Mouse (Mus musculus) urinary bladder, adult 2 months (tissue): ENCODE results near the gene Zfp346. TPM values are rescaled to one million over a fixed set of nuclear protein-coding genes. Genes with fewer than 3 reads are reported as not detected.
"Not testable (repeated sequence)": the region's sequence is repeated elsewhere in the genome, so short reads cannot be mapped to it uniquely, and the experiment has no call there.

Source experiments
- DNase-seq: peaks from one replicate; pipeline ENCODE4 v3.0.0; 2022; ENCODE audit warnings: low spot score
- polyA plus RNA-seq: library from polyadenylated mRNA; depleted of rRNA; stranded (reverse); fragments of >200 nt; gene quantifications from 2 replicates; pipeline ENCODE4 v1.2.3, GENCODE M21; 2012; rRNA removed

Zfp346 gene
- 30.0 and 34.6 TPM in 2 replicates for polyA plus RNA-seq

GRCm38 (mm10) chr13:55105045-55105952 lies at the start of gene Zfp346:
Gene Zfp346, plus strand, starts transcription at chr13:55105311.
- DNase-seq = peak; percentile 90

GRCm38 (mm10) chr13:55058042-55058441 lies 47.1 kb upstream of the Zfp346 start:
- no peak for DNase-seq

GRCm38 (mm10) chr13:55063276-55063675 lies 41.8 kb upstream of the Zfp346 start:
- DNase-seq = no peak

- no peak for DNase-seq
These were observed 35.4 kb upstream of the Zfp346 start for GRCm38 (mm10) chr13:55069719-55070118.

- DNase-seq = no peak
These were observed 33.8 kb upstream of the Zfp346 start for GRCm38 (mm10) chr13:55071322-55071721.

- no peak for DNase-seq
These were observed 29.5 kb upstream of the Zfp346 start for GRCm38 (mm10) chr13:55075597-55075996.

GRCm38 (mm10) chr13:55092588-55092987 lies 12.5 kb upstream of the Zfp346 start:
- no peak for DNase-seq

GRCm38 (mm10) chr13:55097841-55098240 lies 7.3 kb upstream of the Zfp346 start:
- DNase-seq = not testable (repeated sequence)

- DNase-seq = no peak
These were observed 5.9 kb upstream of the Zfp346 start for GRCm38 (mm10) chr13:55099066-55099725.

GRCm38 (mm10) chr13:55099726-55100478 lies 5.2 kb upstream of the Zfp346 start, which contains the start of gene Uimc1:
Gene Uimc1, minus strand, starts transcription at chr13:55100300.
- peak; percentile 69 for DNase-seq

- DNase-seq = no peak
These were observed 3.5 kb upstream of the Zfp346 start for GRCm38 (mm10) chr13:55101627-55102026.

- DNase-seq = no peak
These were observed 2.7 kb upstream of the Zfp346 start for GRCm38 (mm10) chr13:55102366-55102765.

- DNase-seq = no peak
These were observed 1.8 kb upstream of the Zfp346 start for GRCm38 (mm10) chr13:55103351-55103750.

- DNase-seq = no peak
These were observed 1.0 kb downstream of the Zfp346 start for GRCm38 (mm10) chr13:55105953-55106691.

GRCm38 (mm10) chr13:55107116-55107515 lies 2.0 kb downstream of the Zfp346 start:
- no peak for DNase-seq

- DNase-seq = no peak
These were observed 2.6 kb downstream of the Zfp346 start for GRCm38 (mm10) chr13:55107694-55108093.

GRCm38 (mm10) chr13:55114375-55114774 lies 9.3 kb downstream of the Zfp346 start:
- no peak for DNase-seq

- no peak for DNase-seq
These were observed 19.8 kb downstream of the Zfp346 start for GRCm38 (mm10) chr13:55124903-55125302.

GRCm38 (mm10) chr13:55133448-55133847 lies 28.3 kb downstream of the Zfp346 start, which contains the start of gene Gm17617:
Gene Gm17617, minus strand, starts transcription at chr13:55133548.
- DNase-seq = no peak

GRCm38 (mm10) chr13:55135382-55135781 lies 30.3 kb downstream of the Zfp346 start:
- no peak for DNase-seq

GRCm38 (mm10) chr13:55140271-55140670 lies 35.2 kb downstream of the Zfp346 start:
- DNase-seq = no peak
